Mouse (Mus musculus): ENCODE data around the gene Nckap1.

Gene Nckap1

Small RNA genes within 50 kb of the gene (microRNA-seq; reads per million reads assigned to microRNA genes)
- gene Mir684-1 = 0 reads per million in 2 experiments
